Comparison of ENCODE assay signal across 12 mouse cellular contexts in genomic region chr10:68039641-68040205, GRCm38 (mm10).
DNase-seq lines count a peak whose midpoint lies in the region; ATAC-seq and TF ChIP-seq lines count a peak whose summit lies in the region.
"Had no signal": no experiment of that assay in that cellular context is flagged by ENCODE, and none has a peak within 500 bp of the region (broad histone marks: within the 10 kb centered on the region; RNA-seq: fewer than 3 reads in every experiment).

No protein-coding gene starts in this region.

- H3K4me3 ChIP-seq in forebrain, embryonic 13.5 days = no peak overlapping the region
- no peak overlapping the region for H3K4me3 ChIP-seq in intestine, postnatal 0 days (ENCODE audit: low read depth, low read length)
- H3K4me3 ChIP-seq: heart, embryonic 12.5 days; limb, embryonic 13.5 days had no signal

- H3K27me3 ChIP-seq in forebrain, embryonic 13.5 days = no peaks in the 10 kb centered on the region
- no peaks in the 10 kb centered on the region for H3K27me3 ChIP-seq in intestine, postnatal 0 days (replicated peaks; ENCODE audit: control insufficient read depth, insufficient read depth, low read length)
- H3K27me3 ChIP-seq: heart, embryonic 12.5 days; limb, embryonic 13.5 days had no signal

- peaks cover 22% of the 10 kb centered on the region for H3K4me1 ChIP-seq in forebrain, embryonic 13.5 days
- no peaks in the 10 kb centered on the region for H3K4me1 ChIP-seq in intestine, postnatal 0 days (replicated peaks; ENCODE audit: control insufficient read depth, insufficient read depth, low read length)
- H3K4me1 ChIP-seq: heart, embryonic 12.5 days; limb, embryonic 13.5 days had no signal

- H3K4me2 ChIP-seq in forebrain, embryonic 13.5 days = peak overlapping the region; percentile 24
- H3K4me2 ChIP-seq in intestine, postnatal 0 days (replicated peaks; ENCODE audit: low read depth) = no peak overlapping the region
- H3K4me2 ChIP-seq: heart, embryonic 12.5 days; limb, embryonic 13.5 days had no signal

- H3K36me3 ChIP-seq in forebrain, embryonic 13.5 days (ENCODE audit: poor library complexity, severe bottlenecking) = peaks cover 22% of the 10 kb centered on the region
- H3K36me3 ChIP-seq in intestine, postnatal 0 days (ENCODE audit: control insufficient read depth, insufficient read depth) = peaks cover 7% of the 10 kb centered on the region; the same call in 1 of the 2 replicates

- no peak for TF ChIP-seq CTCF in intestine, postnatal 0 days (IDR thresholded peaks at IDR 0.05; ENCODE audit: low read depth)

- ATAC-seq in forebrain, embryonic 13.5 days = peak; percentile 23
- ATAC-seq in megakaryocyte progenitor cell, adult 5-6 weeks (replicated peaks; ENCODE audit: poor library complexity) = peak; percentile 85
- no peak for ATAC-seq in intestine, postnatal 0 days

- peak overlapping the region; percentile 73 for H3K27ac ChIP-seq in forebrain, embryonic 13.5 days
- no peak overlapping the region for H3K27ac ChIP-seq in intestine, postnatal 0 days (ENCODE audit: low read depth, low read length)
- H3K27ac ChIP-seq: limb, embryonic 13.5 days had no signal

- H3K9ac ChIP-seq in forebrain, embryonic 13.5 days = no peak overlapping the region
- H3K9ac ChIP-seq in intestine, postnatal 0 days (ENCODE audit: low read depth, low read length) = no peak overlapping the region
- H3K9ac ChIP-seq: heart, embryonic 12.5 days; limb, embryonic 13.5 days had no signal

- 58% methylated on average over 14 of the region's 14 CpGs for WGBS in forebrain, embryonic 13.5 days
- 81% methylated on average over 14 of the region's 14 CpGs for WGBS in intestine, postnatal 0 days

- peak; percentile 31 for DNase-seq in 416B (ENCODE audit: low read depth)
- peak; percentile 81 for DNase-seq in CD4-positive helper T cell, adult 2 months (ENCODE audit: low read depth, low spot score)
- no peak for DNase-seq in layer of hippocampus, adult 11-12 months (ENCODE audit: low spot score)
- no peak for DNase-seq in testis, postnatal 14 days (ENCODE audit: low spot score)
- no peak for DNase-seq in right cerebral cortex, postnatal 10 days (ENCODE audit: low spot score in 2 of 2)
- DNase-seq: cerebellum, adult 18-20 months; lung, postnatal 4 days had no signal

- no peaks in the 10 kb centered on the region for H3K9me3 ChIP-seq in forebrain, embryonic 13.5 days (replicated peaks)
- no peaks in the 10 kb centered on the region for H3K9me3 ChIP-seq in intestine, postnatal 0 days (ENCODE audit: control insufficient read depth)
- H3K9me3 ChIP-seq: heart, embryonic 12.5 days; limb, embryonic 13.5 days had no signal

Comparison
In these comparisons a context has a peak if more than half of its experiments do, and no peak if none do; other contexts are left out.
1. DNase-seq: peak in 416B (single experiment) and CD4-positive helper T cell, adult 2 months (single experiment); none in layer of hippocampus, adult 11-12 months (single experiment), testis, postnatal 14 days (single experiment) and right cerebral cortex, postnatal 10 days (0 of 2).